Mouse (Mus musculus): ENCODE results near the gene Trnp1. TPM values are rescaled to one million over a fixed set of nuclear protein-coding genes. Genes with fewer than 3 reads are reported as not detected.

Trnp1 gene
- total RNA-seq, 2 experiments from 2014 or later = not detected

GRCm38 (mm10) chr4:133461362-133461761, 37.0 kb downstream of the Trnp1 start:
- no peak for ATAC-seq (replicated peaks; ENCODE audit: poor library complexity)

GRCm38 (mm10) chr4:133460796-133461325, 37.5 kb downstream of the Trnp1 start:
- no peak for ATAC-seq (replicated peaks; ENCODE audit: poor library complexity)

GRCm38 (mm10) chr4:133460006-133460405, 38.3 kb downstream of the Trnp1 start:
- ATAC-seq (replicated peaks; ENCODE audit: poor library complexity) = no peak

- ATAC-seq (replicated peaks; ENCODE audit: poor library complexity) = peak; percentile 88
These were observed 40.3 kb downstream of the Trnp1 start for GRCm38 (mm10) chr4:133458044-133458443.

GRCm38 (mm10) chr4:133452433-133452832, 45.9 kb downstream of the Trnp1 start:
- ATAC-seq (replicated peaks; ENCODE audit: poor library complexity) = no peak

- peak; percentile 81 for ATAC-seq (replicated peaks; ENCODE audit: poor library complexity)
These were observed 46.8 kb downstream of the Trnp1 start for GRCm38 (mm10) chr4:133451536-133451935.

GRCm38 (mm10) chr4:133449726-133450125, 48.6 kb downstream of the Trnp1 start:
- peak; percentile 51; the same call in 1 of the 2 replicates for ATAC-seq (replicated peaks; ENCODE audit: poor library complexity)

GRCm38 (mm10) chr4:133448708-133449388, 49.5 kb downstream of the Trnp1 start:
- no peak for ATAC-seq (replicated peaks; ENCODE audit: poor library complexity)

GRCm38 (mm10) chr4:133447967-133448366, 50.4 kb downstream of the Trnp1 start:
- ATAC-seq (replicated peaks; ENCODE audit: poor library complexity) = no peak

GRCm38 (mm10) chr4:133447366-133447765, 51.0 kb downstream of the Trnp1 start:
- no peak for ATAC-seq (replicated peaks; ENCODE audit: poor library complexity)

- ATAC-seq (replicated peaks; ENCODE audit: poor library complexity) = no peak
These were observed 52.6 kb downstream of the Trnp1 start for GRCm38 (mm10) chr4:133445727-133446126.

GRCm38 (mm10) chr4:133443085-133443484, 55.3 kb downstream of the Trnp1 start:
- no peak for ATAC-seq (replicated peaks; ENCODE audit: poor library complexity)

- no peak for ATAC-seq (replicated peaks; ENCODE audit: poor library complexity)
These were observed 56.2 kb downstream of the Trnp1 start for GRCm38 (mm10) chr4:133442194-133442593.

Other genes starting within 250 kb of the Trnp1 start
- 1.9 and 2.0 TPM in 2 replicates for gene Sytl1, start 235.4 kb downstream of the Trnp1 start, total RNA-seq (2015)
- 3.9 and 5.2 TPM in 2 replicates for gene Sytl1, start 235.4 kb downstream of the Trnp1 start, total RNA-seq (2017)
- gene Tmem222, start 220.8 kb downstream of the Trnp1 start, total RNA-seq (2015) = 43.2 and 50.8 TPM in 2 replicates
- gene Tmem222, start 220.8 kb downstream of the Trnp1 start, total RNA-seq (2017) = 17.4 TPM in 2 replicates
- gene Wdtc1, start 145.1 kb downstream of the Trnp1 start, total RNA-seq (2015) = 10.3 and 10.6 TPM in 2 replicates
- 7.6 and 8.7 TPM in 2 replicates for gene Wdtc1, start 145.1 kb downstream of the Trnp1 start, total RNA-seq (2017)
- 15.1 and 16.1 TPM in 2 replicates for gene Slc9a1, start 128.8 kb downstream of the Trnp1 start, total RNA-seq (2015)
- 6.3 and 7.3 TPM in 2 replicates for gene Slc9a1, start 128.8 kb downstream of the Trnp1 start, total RNA-seq (2017)
- gene Tent5b, start 18.4 kb downstream of the Trnp1 start, total RNA-seq (2015) = 0.15 TPM in 1 of 2 replicates, not detected in the other
- gene Tent5b, start 18.4 kb downstream of the Trnp1 start, total RNA-seq (2017) = not detected in 2 replicates
- gene Kdf1, start 20.4 kb upstream of the Trnp1 start, total RNA-seq (2015) = not detected in 2 replicates
- not detected in 2 replicates for gene Kdf1, start 20.4 kb upstream of the Trnp1 start, total RNA-seq (2017)
- 181 and 191 TPM in 2 replicates for gene Nudc, start 47.4 kb upstream of the Trnp1 start, total RNA-seq (2015)
- 289 and 309 TPM in 2 replicates for gene Nudc, start 47.4 kb upstream of the Trnp1 start, total RNA-seq (2017)
- 2.9 and 3.1 TPM in 2 replicates for gene Nr0b2, start 54.8 kb upstream of the Trnp1 start, total RNA-seq (2015)
- 0.54 and 2.7 TPM in 2 replicates for gene Nr0b2, start 54.8 kb upstream of the Trnp1 start, total RNA-seq (2017)
- gene Gpatch3, start 76.2 kb upstream of the Trnp1 start, total RNA-seq (2015) = 1.6 and 2.9 TPM in 2 replicates
- 14.9 and 28.7 TPM in 2 replicates for gene Gpatch3, start 76.2 kb upstream of the Trnp1 start, total RNA-seq (2017)
- 17.1 and 21.6 TPM in 2 replicates for gene Gpn2, start 85.8 kb upstream of the Trnp1 start, total RNA-seq (2015)
- gene Gpn2, start 85.8 kb upstream of the Trnp1 start, total RNA-seq (2017) = 17.5 and 22.2 TPM in 2 replicates
- 3.6 and 3.7 TPM in 2 replicates for gene Sfn, start 103.6 kb upstream of the Trnp1 start, total RNA-seq (2015)
- gene Sfn, start 103.6 kb upstream of the Trnp1 start, total RNA-seq (2017) = 2.9 and 4.7 TPM in 2 replicates
- gene Zdhhc18, start 151.6 kb upstream of the Trnp1 start, total RNA-seq (2015) = 16.2 and 27.0 TPM in 2 replicates
- gene Zdhhc18, start 151.6 kb upstream of the Trnp1 start, total RNA-seq (2017) = 7.8 and 11.5 TPM in 2 replicates
- 5.1 and 8.5 TPM in 2 replicates for gene Pigv, start 174.1 kb upstream of the Trnp1 start, total RNA-seq (2015)
- gene Pigv, start 174.1 kb upstream of the Trnp1 start, total RNA-seq (2017) = 5.0 and 5.2 TPM in 2 replicates

Data from megakaryocyte progenitor cell, adult 5-6 weeks (primary cell).